Mouse (Mus musculus): ENCODE measurements at regions not wholly inside any gene's neighbourhood (a gene's known extent, or its start where the extent isn't known, plus 50 kb on each side); places are given as distances from the start of the nearest gene placed in this dataset.

DNA sequence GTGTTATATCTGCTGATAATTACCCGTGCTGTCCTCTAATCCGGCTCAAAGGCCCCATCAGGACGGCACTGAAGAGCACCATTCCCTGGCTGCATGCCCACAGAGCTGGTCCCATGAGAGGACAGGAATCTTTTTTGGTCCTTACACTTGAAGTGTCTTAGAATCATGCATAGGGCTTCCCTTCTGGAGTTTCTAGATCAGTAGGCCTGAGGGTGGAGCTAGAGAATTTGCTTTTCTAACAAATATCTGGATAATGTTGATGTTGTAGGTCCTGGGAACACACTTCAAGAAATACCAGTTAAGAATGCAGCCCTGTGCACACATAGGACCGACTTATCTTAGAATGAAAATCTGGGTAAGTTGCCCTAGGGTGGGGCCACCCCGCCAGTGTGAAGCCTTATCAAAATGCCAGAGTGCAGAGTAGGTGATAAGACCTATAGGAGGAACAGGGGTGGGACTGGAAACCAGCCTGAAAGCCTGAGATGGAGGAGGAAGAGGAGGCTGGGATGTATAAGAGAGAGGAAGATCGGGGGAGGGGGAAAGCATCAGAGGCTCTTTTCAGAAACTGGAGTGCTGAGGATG lies 111.2 kb downstream of the Bdh1 start:
- no peaks in the 10 kb centered on the region for H3K27me3 ChIP-seq (ENCODE audit: control insufficient read depth, insufficient read depth, low read depth, low read length)
- WGBS = 54% methylated on average over 6 of the region's 6 CpGs
- H3K4me2 ChIP-seq (ENCODE audit: low read length) = no peak overlapping the region
- no peaks in the 10 kb centered on the region for H3K36me3 ChIP-seq (ENCODE audit: control insufficient read depth, insufficient read depth, low read length)
- H3K27ac ChIP-seq (ENCODE audit: low read length) = no peak overlapping the region
- ATAC-seq = no peak
- H3K4me1 ChIP-seq (ENCODE audit: control insufficient read depth, insufficient read depth, low read length) = no peaks in the 10 kb centered on the region
- H3K4me3 ChIP-seq (ENCODE audit: low read depth, low read length) = no peak overlapping the region
- H3K9ac ChIP-seq (ENCODE audit: low read depth, low read length) = no peak overlapping the region
- no peaks in the 10 kb centered on the region for H3K9me3 ChIP-seq (replicated peaks; ENCODE audit: control insufficient read depth, low read length, poor library complexity, severe bottlenecking)

DNA sequence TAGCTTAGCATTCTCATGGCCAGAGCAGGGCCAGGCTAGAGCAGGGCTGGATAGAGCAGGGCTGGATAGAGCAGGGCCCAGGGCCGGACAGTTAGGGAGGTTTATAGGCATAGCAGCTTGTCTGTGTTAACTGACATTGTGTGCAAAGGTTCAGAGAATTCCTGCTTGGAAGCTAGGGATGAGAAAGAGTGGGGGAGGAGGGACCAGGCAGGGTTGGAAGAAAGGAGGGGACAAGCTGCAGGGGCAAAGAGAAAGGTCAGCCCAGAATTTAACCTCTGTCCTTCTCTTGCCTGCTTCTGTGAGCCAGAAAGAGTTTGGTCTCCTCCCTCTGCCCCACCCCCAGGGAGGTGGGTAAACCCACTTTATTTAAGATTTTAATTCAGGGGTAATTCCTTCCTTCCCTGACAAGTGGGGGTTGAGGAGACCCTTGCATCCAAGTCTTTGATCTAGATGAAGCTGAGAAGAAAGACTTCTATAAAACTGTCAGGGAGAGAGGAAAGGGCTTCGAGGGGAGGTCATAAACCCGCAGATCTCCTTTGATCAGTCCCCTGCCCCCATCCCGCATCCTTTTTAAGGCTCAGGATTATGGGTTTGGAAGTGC lies 112.9 kb downstream of the Bdh1 start:
- WGBS = 5% methylated on average over 4 of the region's 4 CpGs
- Histone ChIP-seq H3K27me3 (ENCODE audit: control insufficient read depth, insufficient read depth, low read depth, low read length) (no peaks in the 10 kb centered on the region), H3K27ac (ENCODE audit: low read length) (no peak overlapping the region), H3K36me3 (ENCODE audit: control insufficient read depth, insufficient read depth, low read length) (no peaks in the 10 kb centered on the region), H3K4me1 (ENCODE audit: control insufficient read depth, insufficient read depth, low read length) (no peaks in the 10 kb centered on the region), H3K4me2 (ENCODE audit: low read length) (no peak overlapping the region), H3K4me3 (ENCODE audit: low read depth, low read length) (no peak overlapping the region), H3K9me3 (replicated peaks; ENCODE audit: control insufficient read depth, low read length, poor library complexity, severe bottlenecking) (no peaks in the 10 kb centered on the region), H3K9ac (ENCODE audit: low read depth, low read length) (no peak overlapping the region)
- no peak for ATAC-seq

DNA sequence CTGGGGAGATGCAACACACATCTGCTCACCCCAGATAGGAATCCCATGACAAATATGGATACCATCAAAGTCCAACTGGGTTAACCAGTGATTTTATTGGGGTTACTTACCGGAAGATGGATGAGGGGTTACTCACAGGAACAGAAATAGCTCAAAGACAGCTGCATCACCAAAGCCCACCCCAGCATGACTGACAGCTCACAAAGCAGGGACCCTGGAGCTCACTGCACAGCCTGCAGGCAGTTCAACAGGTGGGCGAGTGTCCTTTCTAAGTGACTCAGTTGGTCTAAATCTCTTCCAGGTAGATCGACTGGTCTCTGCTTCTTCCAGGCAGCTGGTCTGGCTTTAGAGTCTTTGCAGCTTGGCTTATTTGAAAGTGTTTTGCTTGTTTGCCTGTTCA lies 114.2 kb downstream of the Bdh1 start:
- Histone ChIP-seq H3K27ac (ENCODE audit: low read length) (no peak overlapping the region), H3K4me2 (ENCODE audit: low read length) (no peak overlapping the region), H3K36me3 (ENCODE audit: control insufficient read depth, insufficient read depth, low read length) (no peaks in the 10 kb centered on the region), H3K4me3 (ENCODE audit: low read depth, low read length) (no peak overlapping the region), H3K27me3 (ENCODE audit: control insufficient read depth, insufficient read depth, low read depth, low read length) (no peaks in the 10 kb centered on the region), H3K9me3 (replicated peaks; ENCODE audit: control insufficient read depth, low read length, poor library complexity, severe bottlenecking) (no peaks in the 10 kb centered on the region), H3K9ac (ENCODE audit: low read depth, low read length) (no peak overlapping the region), H3K4me1 (ENCODE audit: control insufficient read depth, insufficient read depth, low read length) (no peaks in the 10 kb centered on the region)
- no peak for ATAC-seq
- 84% methylated on average over 3 of the region's 3 CpGs for WGBS

DNA sequence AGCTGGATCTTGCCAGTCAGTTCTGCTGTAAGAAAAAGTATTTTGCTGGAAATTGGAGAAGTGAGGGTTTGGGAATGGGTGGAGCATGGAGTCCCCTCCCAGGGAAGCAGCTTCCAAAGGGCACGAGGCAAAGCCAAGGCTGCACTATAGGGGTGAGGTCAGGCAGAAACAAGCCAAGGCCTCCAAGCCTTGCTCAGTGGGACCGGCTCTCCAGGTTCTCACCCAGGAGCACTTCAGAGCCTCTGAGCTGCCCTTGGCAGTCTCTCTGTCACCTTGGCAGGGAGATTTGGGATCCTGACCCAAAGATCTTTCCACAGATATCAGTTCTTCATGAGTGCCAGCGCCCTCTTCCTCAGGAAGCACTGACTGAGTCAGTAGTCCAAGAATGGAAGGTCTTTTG lies 116.5 kb downstream of the Bdh1 start:
- no peaks in the 10 kb centered on the region for H3K36me3 ChIP-seq (ENCODE audit: control insufficient read depth, insufficient read depth, low read length)
- no peak overlapping the region for H3K4me3 ChIP-seq (ENCODE audit: low read depth, low read length)
- no peak for ATAC-seq
- WGBS = 73% methylated on average over 3 of the region's 3 CpGs
- no peaks in the 10 kb centered on the region for H3K9me3 ChIP-seq (replicated peaks; ENCODE audit: control insufficient read depth, low read length, poor library complexity, severe bottlenecking)
- H3K27me3 ChIP-seq (ENCODE audit: control insufficient read depth, insufficient read depth, low read depth, low read length) = no peaks in the 10 kb centered on the region
- no peaks in the 10 kb centered on the region for H3K4me1 ChIP-seq (ENCODE audit: control insufficient read depth, insufficient read depth, low read length)
- H3K9ac ChIP-seq (ENCODE audit: low read depth, low read length) = no peak overlapping the region
- no peak overlapping the region for H3K4me2 ChIP-seq (ENCODE audit: low read length)
- no peak overlapping the region for H3K27ac ChIP-seq (ENCODE audit: low read length)

DNA sequence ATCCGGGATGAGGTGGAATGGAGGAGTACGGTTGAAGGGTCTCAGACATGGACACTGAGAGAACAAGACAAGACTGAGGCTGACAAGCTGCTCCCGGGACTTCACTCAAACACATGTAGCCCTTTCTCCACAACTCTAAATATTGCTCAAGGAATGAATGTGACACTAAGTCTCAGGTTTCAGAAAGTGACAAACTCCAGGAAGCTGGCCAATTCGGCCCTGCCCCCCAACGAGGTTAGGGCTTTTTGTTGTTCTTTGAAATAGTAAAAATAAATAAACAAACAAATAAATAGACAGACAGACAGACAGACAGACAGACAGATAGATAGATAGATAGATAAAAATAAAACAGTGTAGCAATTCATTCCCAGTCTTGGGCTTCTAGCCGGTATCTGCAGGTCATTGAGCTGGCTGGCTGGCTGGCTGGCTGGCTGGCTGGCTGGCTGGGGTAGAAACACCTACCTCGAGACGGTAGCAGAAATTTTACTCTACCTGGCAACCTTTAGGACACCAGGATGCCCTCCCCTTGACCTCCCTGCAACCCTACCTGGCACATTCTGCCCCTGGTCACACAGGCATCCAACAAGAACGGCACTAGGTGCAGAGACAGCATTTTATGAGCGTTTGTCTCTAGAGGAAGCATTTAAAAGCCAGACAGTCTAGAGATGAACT lies 119.6 kb upstream of the Dlg1 start:
- 77% methylated on average over 10 of the region's 10 CpGs for WGBS
- no peak for ATAC-seq
- Histone ChIP-seq H3K4me1 (ENCODE audit: control insufficient read depth, insufficient read depth, low read length) (peaks cover 12% of the 10 kb centered on the region), H3K9ac (ENCODE audit: low read depth, low read length) (no peak overlapping the region), H3K4me2 (ENCODE audit: low read length) (no peak overlapping the region), H3K36me3 (ENCODE audit: control insufficient read depth, insufficient read depth, low read length) (no peaks in the 10 kb centered on the region), H3K27ac (ENCODE audit: low read length) (no peak overlapping the region), H3K9me3 (replicated peaks; ENCODE audit: control insufficient read depth, low read length, poor library complexity, severe bottlenecking) (no peaks in the 10 kb centered on the region), H3K4me3 (ENCODE audit: low read depth, low read length) (no peak overlapping the region), H3K27me3 (ENCODE audit: control insufficient read depth, insufficient read depth, low read depth, low read length) (0 out of 2 replicates have a peak, but pooled peaks cover 3% of the 10 kb centered on the region)

DNA sequence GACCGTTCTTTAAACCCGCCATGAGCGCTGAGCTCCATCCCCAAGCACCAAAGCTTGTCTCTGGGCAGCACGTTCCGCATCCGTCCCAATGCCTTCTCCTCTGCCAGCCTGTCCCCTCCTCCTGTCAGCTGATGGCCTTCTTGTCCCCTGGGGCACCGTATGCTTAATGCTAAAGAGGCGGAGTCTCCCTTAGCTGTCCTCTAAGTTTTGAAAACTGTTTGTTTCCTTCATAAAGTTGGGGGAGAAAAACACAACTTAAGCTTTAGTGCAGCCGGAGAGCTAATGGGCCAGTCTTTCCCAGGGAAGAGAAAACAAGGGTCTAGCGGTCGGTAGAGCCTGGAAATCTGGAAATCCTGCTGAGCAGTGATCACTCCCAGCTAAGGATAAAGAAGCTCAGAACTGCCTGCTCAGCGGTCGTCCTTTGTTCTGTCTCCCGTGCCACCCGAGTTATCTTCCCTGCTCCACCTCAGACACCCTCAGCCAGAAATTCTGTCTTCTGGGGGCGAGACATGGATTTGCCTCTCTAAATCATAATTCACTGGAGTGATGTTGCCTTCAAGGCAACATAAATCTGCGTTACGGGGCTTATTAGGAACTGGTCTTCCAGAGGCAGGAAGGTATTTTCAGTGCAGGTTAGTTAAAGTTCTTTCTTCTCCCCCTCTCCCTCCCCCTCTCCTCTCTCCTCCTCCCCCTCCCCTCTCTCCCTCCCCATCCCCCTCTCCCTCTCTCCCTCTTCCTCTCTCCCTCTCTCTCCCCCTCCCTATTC lies 117.0 kb upstream of the Dlg1 start:
- H3K4me1 ChIP-seq (ENCODE audit: control insufficient read depth, insufficient read depth, low read length) = peaks cover 12% of the 10 kb centered on the region
- under 1% methylated on average over 18 of the region's 18 CpGs for WGBS
- H3K9me3 ChIP-seq (replicated peaks; ENCODE audit: control insufficient read depth, low read length, poor library complexity, severe bottlenecking) = no peaks in the 10 kb centered on the region
- 0 out of 2 replicates have a peak, but pooled peaks have one; percentile 49 for ATAC-seq
- no peaks in the 10 kb centered on the region for H3K36me3 ChIP-seq (ENCODE audit: control insufficient read depth, insufficient read depth, low read length)
- peak overlapping the region; percentile 48; the same call in 1 of the 2 replicates for H3K9ac ChIP-seq (ENCODE audit: low read depth, low read length)
- peak overlapping the region; percentile 61 for H3K27ac ChIP-seq (ENCODE audit: low read length)
- 0 out of 2 replicates have a peak, but pooled peaks cover 3% of the 10 kb centered on the region for H3K27me3 ChIP-seq (ENCODE audit: control insufficient read depth, insufficient read depth, low read depth, low read length)
- peak overlapping the region; percentile 57 for H3K4me2 ChIP-seq (ENCODE audit: low read length)
- peak overlapping the region; percentile 31 for H3K4me3 ChIP-seq (ENCODE audit: low read depth, low read length)

DNA sequence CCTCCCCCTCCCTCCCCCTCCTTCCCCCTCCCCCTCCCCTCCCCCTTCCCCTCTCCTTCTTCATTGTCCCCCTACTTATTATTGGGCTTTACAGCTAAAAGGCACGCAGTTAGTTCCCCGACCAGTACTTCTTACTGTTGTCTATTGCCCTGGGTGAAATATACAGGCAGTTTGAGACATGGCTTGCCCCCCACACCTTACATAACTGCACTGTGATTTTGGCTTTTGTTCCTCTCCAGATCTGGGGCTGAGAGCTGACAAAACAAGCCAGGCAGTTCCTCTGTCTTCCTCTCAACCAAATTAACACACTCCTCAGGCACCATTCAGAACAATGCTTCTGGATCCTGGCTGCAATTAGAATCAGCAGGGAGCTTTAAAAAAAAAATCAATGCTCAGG lies 116.4 kb upstream of the Dlg1 start:
- no peaks in the 10 kb centered on the region for H3K36me3 ChIP-seq (ENCODE audit: control insufficient read depth, insufficient read depth, low read length)
- peak overlapping the region; percentile 0; the same call in 1 of the 2 replicates for H3K27ac ChIP-seq (ENCODE audit: low read length)
- H3K4me1 ChIP-seq (ENCODE audit: control insufficient read depth, insufficient read depth, low read length) = peaks cover 12% of the 10 kb centered on the region
- H3K9ac ChIP-seq (ENCODE audit: low read depth, low read length) = no peak overlapping the region
- ATAC-seq = no peak
- H3K4me3 ChIP-seq (ENCODE audit: low read depth, low read length) = no peak overlapping the region
- H3K9me3 ChIP-seq (replicated peaks; ENCODE audit: control insufficient read depth, low read length, poor library complexity, severe bottlenecking) = no peaks in the 10 kb centered on the region
- no peak overlapping the region for H3K4me2 ChIP-seq (ENCODE audit: low read length)
- H3K27me3 ChIP-seq (ENCODE audit: control insufficient read depth, insufficient read depth, low read depth, low read length) = 0 out of 2 replicates have a peak, but pooled peaks cover 3% of the 10 kb centered on the region
- 0% methylated on average over 1 of the region's 2 CpGs for WGBS

DNA sequence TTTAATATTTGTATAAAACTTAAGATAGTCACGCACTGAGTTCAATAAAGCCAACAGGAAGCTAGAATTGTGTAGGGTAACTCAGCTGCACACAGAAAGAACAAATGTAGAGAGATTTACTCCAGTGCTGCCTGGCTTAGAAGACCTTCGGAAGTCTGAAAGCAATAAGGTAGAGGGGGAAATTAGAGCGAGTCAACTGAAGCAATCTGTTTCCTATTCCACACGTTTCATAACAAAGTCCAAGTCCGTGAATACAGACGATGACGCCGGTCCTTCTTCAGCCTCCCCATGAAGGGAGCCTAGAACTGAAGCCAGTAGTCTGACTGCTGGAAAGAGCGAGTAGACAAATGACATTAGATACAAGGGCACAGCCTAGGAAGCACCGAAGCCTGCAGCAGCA lies 115.9 kb upstream of the Dlg1 start:
- Histone ChIP-seq H3K9me3 (replicated peaks; ENCODE audit: control insufficient read depth, low read length, poor library complexity, severe bottlenecking) (no peaks in the 10 kb centered on the region), H3K4me3 (ENCODE audit: low read depth, low read length) (no peak overlapping the region), H3K27me3 (ENCODE audit: control insufficient read depth, insufficient read depth, low read depth, low read length) (0 out of 2 replicates have a peak, but pooled peaks cover 3% of the 10 kb centered on the region), H3K4me1 (ENCODE audit: control insufficient read depth, insufficient read depth, low read length) (peaks cover 12% of the 10 kb centered on the region), H3K9ac (ENCODE audit: low read depth, low read length) (no peak overlapping the region), H3K27ac (ENCODE audit: low read length) (no peak overlapping the region), H3K4me2 (ENCODE audit: low read length) (no peak overlapping the region), H3K36me3 (ENCODE audit: control insufficient read depth, insufficient read depth, low read length) (no peaks in the 10 kb centered on the region)
- no peak for ATAC-seq
- WGBS = 33% methylated on average over 10 of the region's 10 CpGs

Measured in midbrain, embryonic 16.5 days (tissue).